Mouse (Mus musculus): ENCODE data around the gene Abcc2.
A peak's percentile ranks its signal among the peaks of the same experiment; 100 is the strongest.

Abcc2 gene

DNA sequence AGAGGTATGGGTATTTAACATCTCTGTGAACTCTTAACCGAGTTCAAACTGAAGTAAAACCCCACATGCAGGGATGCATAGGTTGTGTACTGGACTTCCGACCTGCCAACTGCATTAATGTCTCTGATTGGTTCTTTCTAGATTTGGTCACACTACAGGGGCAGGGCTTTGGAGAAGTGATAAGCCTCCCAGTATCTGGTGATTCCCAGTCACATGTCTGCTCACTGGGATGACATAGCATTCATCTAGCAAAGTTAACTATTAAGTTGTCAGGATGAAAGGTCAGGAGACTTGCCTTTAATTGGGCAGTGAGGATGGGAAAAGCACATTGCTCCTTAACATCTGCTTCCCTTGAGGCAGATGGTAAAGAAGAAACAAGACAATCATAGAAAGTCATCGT is at the start of gene Abcc2:
Abcc2 (plus strand) TSS at position 213 of the 400 bp plus-strand sequence.
- no peak for DNase-seq (ENCODE audit: low spot score)

DNA sequence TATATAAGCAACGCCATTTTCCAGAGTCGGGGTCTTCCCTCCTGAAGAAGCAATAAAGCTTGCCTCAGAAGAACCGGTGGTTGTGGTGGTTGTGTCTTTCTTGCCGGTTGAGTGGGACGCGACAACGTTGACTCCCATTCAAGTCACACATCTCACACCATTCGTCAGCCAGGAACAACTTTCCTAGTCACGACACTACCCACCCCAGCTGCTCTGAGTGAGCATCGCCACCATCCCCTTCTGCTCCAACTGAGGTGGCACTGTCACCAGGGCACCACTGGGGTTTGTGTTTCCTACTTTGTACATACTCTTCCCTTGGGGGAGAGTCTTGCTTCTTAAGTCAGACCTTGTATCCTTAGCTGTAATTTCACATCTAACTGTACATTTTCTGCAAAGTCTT is 43.6 kb upstream of the Abcc2 start:
- DNase-seq (ENCODE audit: low spot score) = no peak

DNA sequence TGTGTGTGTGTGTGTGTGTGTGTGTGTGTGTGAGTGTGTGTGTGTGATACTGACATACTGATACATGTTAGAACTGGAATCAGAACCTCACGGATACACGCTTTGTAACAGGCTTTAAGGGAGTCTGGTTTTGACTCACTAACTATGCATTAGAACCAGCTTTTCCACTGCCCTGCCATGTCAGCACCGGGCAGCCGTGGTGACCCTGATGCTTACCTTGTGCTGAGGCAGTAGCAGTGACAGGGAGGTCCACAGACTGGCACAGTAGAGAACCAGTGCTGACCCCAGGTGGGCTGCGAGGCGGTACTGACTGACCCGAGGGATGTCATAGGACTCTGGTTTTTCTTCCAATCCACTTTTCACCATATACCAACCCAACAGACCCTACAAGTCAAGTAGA is 38.6 kb upstream of the Abcc2 start:
- DNase-seq (ENCODE audit: low spot score) = no peak

DNA sequence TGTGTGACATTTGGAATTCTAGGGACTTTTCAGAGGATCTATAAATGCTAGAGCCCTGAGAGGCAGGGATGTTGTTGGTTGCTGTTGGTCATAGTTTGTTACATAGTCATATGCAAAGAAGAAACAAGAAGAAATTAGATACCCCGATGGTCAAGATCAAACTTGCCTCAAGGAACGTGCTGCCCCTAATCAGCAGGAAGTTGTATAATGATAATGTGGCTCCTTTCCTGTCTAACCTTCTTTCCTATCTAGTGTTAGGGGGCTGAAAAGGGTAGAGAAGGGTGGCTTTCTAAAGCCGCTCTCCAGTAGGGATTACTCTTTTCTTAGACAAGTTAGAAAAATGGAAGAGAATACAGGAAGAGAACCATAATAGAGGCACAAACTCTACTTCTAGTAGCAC is 36.3 kb upstream of the Abcc2 start:
- no peak for DNase-seq (ENCODE audit: low spot score)

DNA sequence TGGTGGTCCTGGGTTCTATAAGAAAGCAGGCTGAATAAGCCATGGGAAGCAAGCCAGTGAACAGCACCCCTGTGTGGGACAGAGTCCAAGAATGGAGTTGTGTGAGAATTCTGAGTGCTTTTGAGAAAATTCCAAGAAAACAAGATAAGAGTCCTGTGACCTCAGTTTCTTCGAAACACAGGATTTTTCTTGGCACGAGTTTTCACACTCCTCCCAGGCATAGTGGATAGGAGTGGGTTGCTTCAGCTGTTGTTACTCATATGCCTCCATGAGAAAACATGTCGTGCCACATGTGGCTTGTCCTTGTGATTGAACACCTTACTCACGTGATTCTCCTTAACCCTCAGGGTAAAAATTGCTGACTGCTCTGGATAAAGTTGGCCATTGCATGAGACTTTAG is 34.1 kb upstream of the Abcc2 start:
- DNase-seq (ENCODE audit: low spot score) = no peak

DNA sequence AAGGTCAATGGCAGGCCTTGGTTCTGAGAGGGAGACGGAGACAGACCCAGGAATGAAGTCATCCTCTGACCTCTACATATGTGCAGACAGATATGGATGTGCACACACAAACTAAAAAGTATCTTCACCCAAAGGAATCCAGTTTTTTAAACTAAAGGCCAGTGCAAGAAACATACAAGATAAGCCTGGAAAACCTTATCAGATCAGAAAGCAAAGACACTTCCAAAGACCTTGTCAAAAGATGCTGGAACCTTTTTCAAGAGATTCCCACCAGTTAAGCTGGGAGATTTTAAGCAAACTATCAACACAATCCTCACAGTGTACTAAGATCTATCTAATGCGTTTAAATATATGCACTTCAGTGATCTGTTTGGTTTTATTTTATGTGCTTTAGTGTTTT is 32.0 kb upstream of the Abcc2 start:
- DNase-seq (ENCODE audit: low spot score) = no peak

DNA sequence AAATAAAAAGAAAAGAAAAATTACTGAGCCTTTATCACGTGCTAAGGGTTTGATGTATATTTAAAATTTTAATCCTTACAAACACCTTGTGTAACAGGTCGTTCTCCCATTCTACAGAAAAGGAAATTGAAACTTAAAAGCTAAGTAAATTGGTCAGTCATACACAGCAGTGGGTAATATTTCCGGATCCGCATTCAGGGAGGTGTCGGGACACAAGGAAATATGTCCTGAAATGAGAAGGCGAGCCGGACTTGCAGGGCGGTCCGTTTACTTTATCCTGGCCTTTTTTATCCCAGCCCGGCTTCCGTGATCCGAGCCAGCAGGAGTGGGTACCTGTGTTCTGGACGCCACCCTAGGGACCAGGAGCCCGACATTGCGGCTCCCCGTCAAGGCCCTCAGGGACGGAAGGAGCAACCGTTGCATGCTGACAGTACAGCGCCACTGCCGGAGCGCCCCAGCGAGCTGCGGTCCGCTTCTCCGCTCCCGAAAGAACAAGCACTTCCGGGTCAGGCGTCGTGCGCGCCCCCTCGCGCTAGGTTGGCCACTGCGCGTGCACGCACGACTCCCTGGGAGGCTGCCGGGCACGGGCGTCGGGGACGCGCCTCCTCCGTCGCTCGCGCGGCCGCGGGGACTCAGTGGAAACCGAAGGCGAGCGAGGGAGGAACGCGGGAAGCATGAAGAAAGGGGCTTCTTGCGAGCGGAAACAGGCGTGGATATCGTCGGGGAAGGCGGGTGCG is 29.3 kb upstream of the Abcc2 start, which contains the start of the genes Cutc and Cox15:
Cutc (plus strand) TSS at position 508 of the 737 bp plus-strand sequence.
Cox15 (minus strand) TSS at position 512 of the 737 bp plus-strand sequence.
- peak; percentile 96 for DNase-seq (ENCODE audit: low spot score)

DNA sequence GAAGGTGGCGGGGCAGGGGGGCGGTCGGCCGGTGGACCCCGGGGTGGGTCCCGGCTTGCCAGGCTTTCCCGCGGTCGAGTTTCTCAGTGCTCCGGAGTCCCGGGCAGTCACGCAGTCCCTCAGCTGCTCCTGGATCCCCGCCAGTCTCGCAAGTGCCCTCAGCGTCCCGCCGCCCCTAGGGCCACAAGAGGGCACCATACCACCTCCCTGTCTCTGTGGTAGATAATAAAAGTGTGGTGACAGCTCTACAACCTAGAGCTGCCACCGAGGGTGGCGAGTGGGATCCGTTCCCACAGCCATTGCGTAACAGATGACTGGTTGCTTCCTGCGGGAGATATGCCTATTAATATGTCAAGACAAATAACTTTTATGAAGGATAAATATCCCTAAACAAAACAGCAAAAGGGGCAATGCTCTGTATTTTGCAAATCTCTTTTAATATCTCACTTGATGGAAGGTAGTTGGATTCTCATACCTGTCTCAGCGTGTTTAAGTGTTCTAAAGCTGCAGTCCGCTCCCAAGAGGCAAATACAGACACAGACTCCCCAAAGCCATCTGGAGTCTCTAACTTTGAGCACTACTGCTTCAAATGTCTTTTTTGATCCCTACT is 28.7 kb upstream of the Abcc2 start:
- peak; percentile 80 for DNase-seq (ENCODE audit: low spot score)

DNA sequence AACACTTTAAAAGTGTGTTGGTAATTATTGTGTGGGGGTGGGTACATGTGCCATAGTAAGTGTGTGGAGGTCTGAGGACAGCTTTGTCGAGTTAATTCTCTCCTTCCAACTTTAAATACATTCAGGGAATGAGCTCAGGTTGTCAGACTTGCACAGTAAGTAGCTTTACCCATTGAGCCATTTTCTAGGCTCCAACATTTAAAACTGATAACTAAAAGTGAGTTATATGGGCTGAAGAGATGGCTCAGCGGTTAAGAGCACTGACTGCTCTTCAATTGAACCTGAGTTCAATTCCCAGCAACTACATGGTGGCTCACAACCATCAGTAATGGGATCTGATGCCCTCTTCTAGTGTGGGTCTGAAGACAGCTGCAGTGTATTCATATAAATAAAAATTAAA is 27.8 kb upstream of the Abcc2 start:
- no peak for DNase-seq (ENCODE audit: low spot score)

DNA sequence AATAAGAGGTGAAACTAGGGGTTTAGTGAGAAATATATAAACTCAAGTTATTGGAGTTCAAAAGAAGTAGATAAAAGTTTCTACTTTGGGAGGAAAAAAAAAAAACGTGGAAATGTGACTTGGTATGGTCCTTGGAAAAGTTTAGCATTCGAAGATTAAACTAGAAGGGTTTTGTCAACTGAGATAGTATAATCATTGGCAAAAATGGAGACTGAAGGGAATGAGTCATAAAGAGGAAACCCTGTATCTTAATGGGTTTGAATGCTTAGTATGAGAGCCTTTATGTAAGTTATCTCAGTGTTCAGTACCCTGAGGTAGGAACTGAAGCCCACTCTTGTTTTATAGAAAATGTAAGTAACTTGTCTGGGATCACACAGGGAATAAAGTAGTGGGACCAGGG is 27.1 kb upstream of the Abcc2 start:
- DNase-seq (ENCODE audit: low spot score) = no peak

DNA sequence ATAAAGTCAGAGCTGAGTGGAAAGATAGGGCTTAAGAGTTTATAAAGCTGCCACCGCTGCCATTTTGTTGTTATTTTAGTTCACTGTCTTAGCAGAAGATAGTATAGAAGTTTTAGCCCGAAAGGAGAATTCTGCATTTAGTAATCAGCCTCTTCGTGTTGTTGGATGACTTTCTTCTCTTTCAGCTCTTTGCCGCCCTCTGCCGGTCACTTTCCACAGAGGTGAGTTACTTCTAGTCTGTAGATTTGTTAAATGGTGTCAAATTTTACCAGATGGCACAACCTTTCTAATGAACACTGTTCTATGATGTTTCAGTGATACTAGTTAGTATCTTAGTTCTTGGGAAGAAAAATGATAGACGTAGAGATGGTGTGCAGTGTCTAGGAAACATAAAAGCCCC is 21.5 kb upstream of the Abcc2 start:
- peak; percentile 63 for DNase-seq (ENCODE audit: low spot score)

DNA sequence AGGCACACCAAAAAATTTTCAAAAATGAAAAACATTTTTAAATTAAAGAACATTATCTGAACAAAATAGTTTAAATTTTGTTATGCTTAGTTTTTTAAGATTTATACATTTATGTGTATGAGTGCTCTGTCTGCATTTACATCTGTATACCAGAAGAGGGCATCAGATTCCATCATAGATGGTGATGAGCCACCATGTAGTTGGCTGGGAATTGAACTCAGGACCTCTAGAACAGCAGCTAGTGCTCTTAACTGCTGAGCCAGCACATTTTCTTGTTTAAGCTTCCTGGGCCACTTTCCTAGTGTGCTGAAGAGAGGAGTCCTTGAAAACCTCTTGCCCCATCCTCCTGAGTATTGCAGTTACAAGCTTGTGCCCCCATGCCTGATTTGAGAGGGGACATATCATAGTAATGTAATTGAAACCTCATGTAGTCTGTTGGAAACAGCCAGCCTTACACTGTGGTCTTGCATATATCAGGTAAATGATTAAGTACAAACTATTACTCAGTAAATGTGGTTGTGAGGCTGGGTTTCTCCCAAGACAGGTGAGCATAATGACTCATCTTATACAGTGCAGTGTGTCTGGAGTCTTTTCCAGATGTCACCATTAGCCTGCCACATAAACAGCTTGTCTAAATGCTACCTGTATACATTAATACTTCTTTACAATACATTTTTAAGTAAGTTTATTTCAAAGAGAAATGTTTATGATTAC is 20.3 kb upstream of the Abcc2 start:
- DNase-seq (ENCODE audit: low spot score) = no peak

DNA sequence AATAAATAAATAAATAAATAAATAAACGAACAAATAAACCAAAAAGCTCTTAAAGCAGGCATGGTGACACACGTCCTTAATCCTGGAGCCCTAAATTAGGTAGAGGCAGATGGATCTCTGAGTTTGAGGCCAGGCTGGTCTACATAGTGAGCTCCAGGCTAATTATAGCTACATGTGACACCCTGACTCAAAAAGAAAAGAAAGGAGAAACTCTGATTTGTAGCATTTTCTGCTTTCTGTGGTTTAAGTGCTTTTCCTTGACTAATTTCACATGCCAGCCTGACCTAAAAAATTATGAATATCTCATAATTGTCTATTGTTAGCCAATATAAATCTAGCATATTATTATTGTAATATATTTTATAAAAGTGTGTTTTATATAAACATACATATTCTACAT is 19.6 kb upstream of the Abcc2 start:
- DNase-seq (ENCODE audit: low spot score) = no peak

DNA sequence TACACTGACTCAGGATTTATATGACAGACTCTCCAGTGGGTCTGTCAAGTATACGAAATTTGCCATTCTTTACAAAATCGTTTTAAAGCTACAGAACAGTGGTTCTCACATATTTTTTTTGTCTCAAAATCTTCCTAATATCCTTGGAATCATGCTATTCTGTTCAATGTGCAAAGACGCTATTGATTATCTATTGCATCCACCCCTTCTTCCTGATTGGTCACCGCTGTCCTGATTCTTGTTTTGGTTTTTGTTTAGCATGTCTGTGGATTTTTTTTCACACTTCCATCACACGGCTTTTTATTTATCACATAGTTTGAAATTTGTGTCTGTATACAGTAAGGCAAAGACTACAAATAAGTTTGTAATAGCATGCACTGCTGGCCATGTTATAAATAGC is 15.5 kb upstream of the Abcc2 start:
- no peak for DNase-seq (ENCODE audit: low spot score)

DNA sequence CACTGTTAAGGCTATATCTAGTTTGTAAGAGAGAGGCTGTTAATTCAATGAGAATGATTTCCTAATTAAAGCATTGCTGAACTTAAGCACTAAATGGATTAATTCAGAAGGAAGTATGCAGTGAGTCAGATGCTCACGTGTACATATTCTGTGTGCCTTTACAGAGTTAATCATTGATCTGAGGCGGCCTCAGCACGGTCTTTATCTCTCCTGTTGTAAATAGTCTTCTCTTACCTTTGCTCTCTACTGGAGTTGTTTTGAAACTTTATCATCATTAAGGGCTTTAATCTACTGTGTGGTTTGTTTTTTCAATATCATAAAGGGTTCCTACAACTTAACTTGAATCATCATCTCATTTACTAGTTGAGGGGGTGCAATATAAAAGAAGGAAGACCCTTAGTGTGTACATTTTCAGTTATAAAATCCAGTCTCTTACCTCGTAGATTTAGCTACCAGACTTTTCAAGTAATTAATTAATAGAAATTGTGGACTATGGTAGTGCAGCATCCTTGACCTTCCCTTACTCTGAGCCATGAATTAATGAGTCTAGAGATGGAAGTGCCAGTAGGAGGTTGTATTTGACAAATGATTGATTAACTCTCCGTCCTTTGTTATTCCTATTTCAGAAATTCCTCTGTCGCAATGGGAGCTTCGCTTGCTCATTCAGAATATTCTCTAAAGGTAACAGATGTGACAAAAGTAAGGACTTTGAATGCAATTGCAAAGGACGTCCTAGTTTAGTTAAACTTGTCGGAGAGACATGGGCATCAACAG is 14.3 kb upstream of the Abcc2 start:
- DNase-seq (ENCODE audit: low spot score) = no peak

DNA sequence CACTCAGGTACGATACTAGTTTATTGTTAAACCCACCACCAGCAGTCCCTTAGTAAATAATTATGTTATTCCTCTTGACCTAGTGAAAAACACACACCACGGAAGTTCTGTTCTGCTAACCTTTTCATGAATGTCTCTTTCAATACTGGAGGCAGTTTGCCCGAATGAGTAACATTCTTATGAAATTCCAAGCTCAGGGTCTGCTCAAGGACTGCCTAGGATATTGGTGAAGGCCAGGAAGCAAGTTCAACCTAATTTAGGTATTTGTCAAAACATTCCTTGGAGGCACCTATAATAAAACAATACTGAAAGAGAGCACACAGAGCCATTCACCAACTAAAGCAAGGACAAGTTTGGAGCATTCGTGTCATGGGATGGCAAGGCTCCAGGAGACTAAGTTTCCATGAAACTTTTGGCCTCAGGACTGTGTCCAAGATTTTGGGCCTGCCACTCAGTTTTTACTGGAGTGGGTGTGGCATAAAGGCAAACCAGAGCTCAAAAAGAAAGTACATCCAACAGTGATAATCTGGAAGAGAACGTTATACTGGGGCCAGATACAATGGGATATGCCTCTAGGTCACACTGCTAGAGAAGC is 12.5 kb upstream of the Abcc2 start:
- DNase-seq (ENCODE audit: low spot score) = no peak

DNA sequence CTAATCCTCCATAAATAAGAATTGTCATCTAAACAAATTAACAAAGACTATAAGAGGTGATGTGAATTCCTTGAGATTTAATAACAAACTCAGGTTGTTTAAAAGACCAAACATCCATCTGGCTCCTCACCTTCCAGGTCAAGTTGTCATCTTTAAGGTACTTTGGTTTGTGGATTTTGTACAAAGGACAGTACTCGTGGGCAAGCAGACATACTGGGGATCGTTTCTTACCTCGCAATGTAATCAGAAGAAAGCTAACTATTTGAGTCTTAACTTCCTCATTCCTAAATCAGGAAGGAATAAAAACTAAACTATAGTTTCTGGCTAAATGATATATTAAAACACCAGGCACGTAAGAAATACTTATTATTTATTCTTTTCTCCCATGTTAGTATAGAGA is 11.4 kb upstream of the Abcc2 start:
- DNase-seq (ENCODE audit: low spot score) = no peak

DNA sequence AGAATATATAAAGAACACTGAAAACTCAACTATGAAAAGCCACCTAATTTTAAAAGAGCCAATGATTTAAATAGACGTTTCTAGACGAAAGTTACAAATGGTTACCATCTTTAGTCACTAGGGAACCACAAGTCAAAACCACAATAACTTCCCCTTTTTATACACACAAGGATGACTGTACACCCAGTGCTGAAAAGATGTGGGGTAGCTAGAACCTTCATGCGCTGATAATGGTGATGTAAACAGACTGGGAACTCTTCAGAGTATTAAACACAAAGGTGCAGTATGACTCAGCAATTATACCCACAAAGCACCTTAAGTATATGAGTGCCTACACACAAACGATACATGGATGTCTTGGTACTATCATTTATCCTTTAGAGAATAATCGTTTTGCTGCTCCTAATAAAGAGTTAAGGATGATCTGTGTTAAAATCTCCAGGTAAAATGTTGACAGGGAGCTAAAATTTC is 10.5 kb upstream of the Abcc2 start:
- DNase-seq (ENCODE audit: low spot score) = no peak

DNA sequence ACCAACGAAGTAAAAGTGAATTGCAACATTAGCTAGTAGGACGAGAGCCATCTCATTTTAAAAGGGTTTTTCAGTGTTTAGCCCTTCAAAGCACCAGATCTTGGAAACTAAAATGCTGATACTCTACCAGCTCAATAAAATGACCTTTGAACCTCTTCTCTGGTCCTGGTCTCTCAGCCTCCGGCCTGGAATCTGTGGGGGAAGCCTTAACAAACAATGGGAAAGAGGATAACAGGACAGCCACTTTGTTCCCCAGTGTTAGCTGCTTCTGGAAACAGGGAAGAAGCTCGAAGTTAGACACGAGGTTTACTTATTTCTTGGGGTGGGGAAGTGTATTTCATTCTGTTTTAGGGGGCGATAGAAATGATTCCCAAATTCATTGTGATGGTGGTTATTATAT is 9.7 kb upstream of the Abcc2 start:
- no peak for DNase-seq (ENCODE audit: low spot score)

DNA sequence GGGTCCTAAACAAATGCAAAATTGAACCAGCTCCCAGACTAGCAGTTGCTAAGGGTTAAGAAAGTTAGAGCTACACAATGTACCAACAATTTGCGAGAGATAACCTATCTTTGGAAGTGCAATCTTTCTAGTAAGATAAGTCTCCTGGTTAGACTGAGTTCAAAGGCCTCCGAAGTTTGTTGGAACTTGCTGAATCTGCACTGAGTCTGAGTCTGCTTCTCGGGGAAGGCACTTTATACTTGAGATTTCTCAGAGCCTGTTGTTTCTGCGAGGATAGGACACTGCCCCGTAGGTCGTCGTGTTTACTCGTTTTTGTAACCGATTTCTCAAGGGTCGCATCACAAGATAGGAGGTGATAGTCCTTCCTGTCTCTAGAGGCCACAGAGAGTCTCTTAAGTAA is 6.6 kb upstream of the Abcc2 start:
- DNase-seq (ENCODE audit: low spot score) = no peak

DNA sequence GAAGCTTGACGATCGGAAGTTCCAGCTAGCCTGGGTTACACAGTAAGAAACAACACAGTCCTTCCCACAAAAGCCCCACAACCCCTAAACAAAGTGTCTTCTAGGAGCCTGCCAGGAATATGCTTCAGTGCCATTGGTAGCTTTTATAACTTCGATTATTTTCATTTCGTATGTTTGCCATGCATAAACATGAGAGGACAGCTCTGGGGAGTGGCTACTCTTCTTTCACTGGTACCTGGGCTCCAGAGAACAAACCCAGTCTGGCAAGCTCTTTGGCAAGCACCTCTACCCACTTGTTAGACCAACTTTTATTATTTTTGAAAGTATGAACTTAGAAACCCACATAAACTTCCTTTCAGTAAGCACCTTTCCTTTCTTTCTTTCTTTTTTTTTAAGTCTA is 5.4 kb upstream of the Abcc2 start:
- DNase-seq (ENCODE audit: low spot score) = no peak

DNA sequence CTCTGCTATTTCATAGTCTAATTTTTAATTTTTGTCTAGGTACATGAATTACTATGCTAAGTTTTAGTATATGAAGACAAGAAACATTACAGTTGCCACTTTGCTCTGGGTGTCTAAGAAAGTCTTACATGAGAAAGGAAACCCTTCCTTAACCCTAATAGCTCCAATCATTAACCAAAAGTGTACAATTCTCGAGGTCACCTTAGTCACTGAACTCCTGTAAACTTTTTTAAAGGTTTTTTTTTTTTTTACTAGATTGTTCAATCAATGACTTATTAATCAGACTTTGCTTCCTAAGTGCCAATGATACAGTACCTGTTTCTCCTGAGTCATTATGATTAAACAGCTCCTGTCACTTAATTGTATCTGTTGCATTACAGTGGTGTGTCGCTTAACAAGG is 4.7 kb upstream of the Abcc2 start:
- no peak for DNase-seq (ENCODE audit: low spot score)
